Mouse (Mus musculus): Measurements from ENCODE around the gene Tspyl3.
A peak's percentile ranks its signal among the peaks of the same experiment; 100 is the strongest.
"Not testable (repeated sequence)": the region's sequence is repeated elsewhere in the genome, so short reads cannot be mapped to it uniquely, and the experiment has no call there.

The Tspyl3 gene

DNA sequence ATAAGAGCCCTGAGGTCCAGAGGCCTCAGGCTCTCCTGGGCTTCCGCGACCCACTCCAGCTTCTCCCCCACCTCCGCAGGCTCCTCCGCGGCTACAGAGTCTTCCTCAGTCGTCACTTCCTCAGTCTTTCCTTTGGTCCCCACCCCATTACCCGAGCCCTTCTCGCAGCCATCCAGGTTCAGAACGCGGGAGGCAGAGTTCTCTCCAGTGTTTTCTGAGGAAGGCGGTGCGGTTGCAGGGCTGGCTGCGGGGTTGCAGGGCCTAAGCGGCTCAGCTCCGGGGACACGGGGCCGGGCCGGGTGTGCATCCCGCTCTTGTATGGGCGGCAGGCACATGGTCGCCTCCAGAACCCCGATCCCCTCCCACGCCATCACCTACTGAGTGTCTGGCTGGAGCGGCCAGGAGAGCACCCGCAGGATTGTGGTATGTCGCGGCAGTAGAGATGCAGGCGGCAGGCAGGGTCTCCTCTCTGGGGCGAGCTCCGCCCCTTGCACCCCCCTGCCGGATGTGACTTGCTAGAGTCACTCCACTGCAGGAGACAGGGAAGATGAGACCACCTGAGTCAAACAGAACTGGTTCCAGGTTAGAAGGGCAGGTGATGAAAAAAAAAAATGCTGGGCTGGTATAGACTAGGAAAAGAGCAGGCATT lies at the start of gene Tspyl3:
TSS of gene Tspyl3 (minus strand) at position 496 of the 649 bp plus-strand sequence.
- DNase-seq (ENCODE audit: low spot score), result no peak

DNA sequence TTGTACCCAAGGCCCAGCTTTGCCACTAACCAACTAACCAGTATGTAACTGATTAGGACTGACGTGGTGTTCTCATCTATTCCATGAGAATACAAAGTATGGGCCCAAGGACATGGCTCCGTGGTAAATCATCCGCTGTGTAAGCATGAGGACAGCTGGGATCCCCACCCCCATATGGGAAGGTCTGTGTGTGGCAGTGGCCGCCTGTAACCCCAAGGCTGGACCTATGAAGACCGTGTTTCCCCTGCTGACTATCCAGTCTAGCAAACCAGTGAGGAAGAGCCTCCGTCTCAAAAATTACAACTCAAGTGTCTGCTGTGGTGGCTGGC lies 49.6 kb upstream of the Tspyl3 start:
- DNase-seq (ENCODE audit: low spot score), result no peak

DNA sequence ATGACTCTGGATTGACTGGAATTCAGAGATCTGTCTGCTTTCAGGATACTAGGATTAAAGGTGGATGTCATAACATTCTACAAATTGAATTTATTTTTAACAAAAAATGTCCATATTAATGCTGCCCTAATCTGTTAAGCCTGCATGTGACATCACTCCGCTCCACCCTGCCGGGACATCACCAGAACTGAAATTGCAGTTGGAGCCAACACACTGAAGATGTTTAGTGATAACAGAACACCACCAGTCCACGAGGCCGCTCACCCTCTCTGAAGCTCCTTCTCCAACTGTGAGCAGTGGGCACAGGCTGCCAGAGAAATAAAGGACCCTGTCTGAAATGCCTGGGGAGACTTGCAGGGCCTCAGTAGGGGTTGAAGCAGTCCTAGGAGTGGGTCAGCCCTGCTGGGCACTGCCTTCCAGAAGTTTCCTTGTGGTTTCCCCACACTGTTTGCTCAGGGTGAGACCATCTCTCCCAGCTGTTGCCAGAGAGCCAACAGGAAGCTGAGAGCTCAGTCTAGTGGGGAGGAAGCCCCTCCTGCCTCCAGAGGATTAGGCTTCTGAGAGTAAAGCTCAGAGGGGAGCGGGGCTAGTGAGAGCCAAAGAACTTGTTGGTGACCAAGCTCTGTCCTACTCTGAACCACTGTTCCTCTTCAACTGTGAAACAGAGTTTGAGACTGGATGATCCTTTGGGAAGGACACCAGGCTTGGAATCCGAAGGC lies 49.1 kb upstream of the Tspyl3 start:
- DNase-seq (ENCODE audit: low spot score), result not testable (repeated sequence)

DNA sequence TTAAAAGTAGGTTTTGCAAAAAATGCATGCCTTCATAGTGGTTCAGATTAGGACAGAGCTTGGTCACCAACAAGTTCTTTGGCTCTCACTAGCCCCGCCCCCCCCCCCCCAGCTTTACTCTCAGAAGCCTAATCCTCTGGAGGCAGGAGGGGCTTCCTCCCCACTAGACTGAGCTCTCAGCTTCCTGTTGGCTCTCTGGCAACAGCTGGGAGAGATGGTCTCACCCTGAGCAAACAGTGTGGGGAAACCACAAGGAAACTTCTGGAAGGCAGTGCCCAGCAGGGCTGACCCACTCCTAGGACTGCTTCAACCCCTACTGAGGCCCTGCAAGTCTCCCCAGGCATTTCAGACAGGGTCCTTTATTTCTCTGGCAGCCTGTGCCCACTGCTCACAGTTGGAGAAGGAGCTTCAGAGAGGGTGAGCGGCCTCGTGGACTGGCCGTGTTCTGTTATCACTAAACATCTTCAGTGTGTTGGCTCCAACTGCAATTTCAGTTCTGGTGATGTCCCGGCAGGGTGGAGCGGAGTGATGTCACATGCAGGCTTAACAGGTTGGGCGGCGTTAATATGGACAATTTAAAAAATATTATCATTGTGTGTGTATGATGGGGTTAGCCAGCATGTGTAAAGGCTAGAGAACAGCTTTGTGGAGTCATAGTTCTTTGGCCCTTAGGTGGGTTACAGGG lies 45.1 kb upstream of the Tspyl3 start:
- not testable (repeated sequence) for DNase-seq (ENCODE audit: low spot score)

DNA sequence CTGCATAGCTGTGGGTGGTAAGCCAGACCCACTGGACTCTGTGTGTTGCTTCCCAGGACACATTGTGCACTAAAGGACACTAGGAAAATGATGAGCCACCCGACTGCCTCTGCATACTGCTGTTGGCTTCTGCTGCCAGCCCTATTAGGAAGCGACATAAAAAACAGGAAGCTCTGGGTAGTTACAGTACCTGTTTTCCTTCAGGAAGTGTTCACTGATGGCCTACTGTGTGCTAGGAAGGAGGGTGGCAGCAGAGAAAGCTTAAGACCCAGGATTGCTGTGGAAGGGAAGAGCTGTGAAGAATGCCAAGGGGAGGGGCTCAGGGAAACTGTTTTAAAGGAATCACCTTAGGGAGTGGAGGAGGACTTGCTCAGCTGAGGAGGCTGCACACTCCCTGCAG lies 42.1 kb upstream of the Tspyl3 start:
- DNase-seq (ENCODE audit: low spot score), result no peak

DNA sequence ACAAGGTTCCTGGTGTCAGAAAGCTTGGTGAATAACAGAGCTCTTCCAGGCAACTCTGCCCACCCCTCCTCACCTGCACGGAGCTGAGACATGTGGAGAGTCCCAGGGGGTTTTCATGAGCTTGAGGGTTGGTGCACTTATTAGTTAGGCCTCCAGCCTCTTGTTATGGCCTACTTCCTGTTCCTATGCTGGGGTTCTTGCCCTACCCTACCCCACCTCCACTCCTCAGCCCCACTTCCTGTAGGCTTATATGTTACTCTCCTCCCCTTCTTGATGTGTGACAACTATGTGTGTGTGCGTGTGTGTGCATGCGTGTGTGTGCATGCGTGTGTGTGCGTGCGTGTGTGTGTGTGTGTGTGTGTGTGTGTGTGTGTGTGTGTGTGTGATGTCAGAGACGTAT lies 37.8 kb upstream of the Tspyl3 start:
- no peak for DNase-seq (ENCODE audit: low spot score)

DNA sequence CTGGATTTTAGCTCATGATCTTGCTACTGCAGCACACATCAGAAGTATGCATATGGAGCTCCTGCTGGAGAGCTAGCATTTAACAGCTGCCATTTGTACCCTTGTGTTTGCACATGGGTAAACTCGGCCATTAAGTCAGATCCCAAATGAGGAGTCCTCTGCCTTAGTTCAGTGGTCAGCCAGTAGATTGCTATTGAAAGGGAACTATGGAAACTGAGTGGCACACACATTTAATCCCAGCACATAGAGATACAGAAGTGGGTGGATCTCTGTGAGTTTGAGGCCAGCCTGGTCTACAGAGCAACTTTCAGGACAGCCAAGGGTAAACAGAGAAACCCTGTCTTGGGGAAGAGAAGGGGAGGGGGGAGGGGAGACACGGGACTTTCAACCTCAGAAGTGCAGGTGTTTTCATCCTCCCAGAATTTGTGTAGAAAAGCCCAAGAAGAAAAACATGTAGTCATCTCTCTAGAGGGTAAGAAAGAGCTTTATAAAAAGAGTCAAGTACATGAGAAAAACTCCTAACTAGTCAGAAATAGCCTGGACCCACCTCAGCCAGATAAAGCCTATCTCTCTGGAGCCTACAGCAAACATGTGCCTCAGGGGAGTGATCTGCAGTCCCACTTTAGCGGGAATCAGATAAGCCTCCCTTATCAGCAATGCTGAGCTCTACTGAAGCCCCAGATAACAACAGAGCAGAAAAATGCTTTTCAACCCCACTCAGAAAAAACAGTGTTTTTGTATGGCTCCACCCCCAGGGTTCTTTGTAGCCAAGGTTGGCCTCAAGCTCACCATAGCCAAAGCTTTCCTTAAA lies 34.8 kb upstream of the Tspyl3 start:
- DNase-seq (ENCODE audit: low spot score), result no peak

DNA sequence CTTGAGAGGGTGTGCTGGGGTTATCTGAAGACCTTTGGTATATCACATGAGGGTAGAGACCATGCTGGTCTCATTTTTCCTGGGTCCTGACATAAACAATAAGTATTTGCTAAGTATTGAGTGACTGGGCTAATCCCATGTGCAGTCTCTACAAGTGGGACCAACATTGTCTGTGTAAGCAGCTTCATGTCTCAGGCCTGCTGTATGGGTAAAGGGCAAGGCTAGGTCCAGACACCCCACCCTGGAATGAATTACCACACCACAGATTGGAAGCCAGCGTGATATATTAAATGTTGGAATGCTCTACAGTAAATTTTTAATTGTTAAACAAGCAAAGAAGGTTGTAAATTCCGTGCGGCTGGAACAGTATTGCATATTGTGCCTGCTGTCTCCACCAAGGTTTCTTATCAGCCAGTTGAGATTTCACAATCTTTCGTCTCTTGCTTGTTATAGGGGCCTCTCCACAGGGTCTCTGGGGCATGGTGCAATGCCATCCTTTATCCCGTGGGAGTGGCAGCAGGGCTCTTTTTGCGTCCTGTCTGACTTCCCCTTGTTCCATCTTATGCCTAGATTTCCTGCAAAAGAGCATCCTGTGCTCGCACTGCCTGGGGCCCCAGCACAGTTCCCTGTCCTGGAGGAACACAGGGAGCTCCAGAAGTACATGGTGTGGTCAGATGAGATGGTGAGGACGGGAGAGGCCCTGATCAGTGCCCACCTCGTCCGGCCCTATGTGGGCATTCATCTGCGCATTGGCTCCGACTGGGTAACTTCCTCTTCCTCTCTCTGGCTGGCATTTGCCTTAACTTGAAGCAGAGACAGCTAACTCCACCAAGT lies 34.0 kb upstream of the Tspyl3 start:
- no peak for DNase-seq (ENCODE audit: low spot score)

DNA sequence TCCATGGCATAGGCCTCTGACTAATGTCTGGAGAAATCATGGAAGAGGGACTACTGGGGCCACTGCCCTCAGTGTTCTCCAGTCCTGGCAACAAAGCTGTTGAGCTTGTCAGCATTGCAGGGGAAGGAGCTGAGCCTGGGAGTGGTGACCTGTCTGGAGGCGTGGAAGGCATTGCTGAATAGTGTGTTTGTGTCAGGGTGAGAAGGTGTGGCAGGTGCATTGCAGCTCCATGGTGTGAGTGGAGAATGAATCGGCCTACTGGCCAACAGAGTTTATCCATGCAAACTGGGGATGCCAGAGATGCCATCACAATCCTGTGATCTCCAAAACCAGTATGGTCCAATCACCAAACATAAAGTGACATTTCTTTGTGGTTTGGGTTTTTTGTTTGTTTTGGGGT lies 31.4 kb upstream of the Tspyl3 start:
- DNase-seq (ENCODE audit: low spot score), result no peak

DNA sequence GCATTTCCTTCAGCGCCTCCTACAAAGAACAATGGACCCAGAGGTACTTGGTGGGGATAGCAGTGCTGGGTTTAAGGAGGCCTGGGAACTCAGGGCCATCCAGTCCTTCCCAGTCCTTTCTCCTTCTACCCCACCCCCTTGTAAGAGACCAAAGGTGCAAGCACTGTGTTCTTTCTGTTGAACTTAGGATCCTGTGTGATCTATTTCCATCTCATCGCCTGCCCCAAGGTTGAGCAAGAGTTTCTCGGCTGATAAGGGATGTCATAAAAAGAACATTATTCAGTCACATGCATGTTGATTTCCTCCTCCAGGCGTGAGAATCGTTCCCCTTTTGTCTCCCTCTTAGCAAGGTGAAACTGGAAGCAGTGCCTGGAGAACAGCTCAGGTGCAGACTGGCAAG lies 24.5 kb upstream of the Tspyl3 start:
- DNase-seq (ENCODE audit: low spot score), result no peak

DNA sequence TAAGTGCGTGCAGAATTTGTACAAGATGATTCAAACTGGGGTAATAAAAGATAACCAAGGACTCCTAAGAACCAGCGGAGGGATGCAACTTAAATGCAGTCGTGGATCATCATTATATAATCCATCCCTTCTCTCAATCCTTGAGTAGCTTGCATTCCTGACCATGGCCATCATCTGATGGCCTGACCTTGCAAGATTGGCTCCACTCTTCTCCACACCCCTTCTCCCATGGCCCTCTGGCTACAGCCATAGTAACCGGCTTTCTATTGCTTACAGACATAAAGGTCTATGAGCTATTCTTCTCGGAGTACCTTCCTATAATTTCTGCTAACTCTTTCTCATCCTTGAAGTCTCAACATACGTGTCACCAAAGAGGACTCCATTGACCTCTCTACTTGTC lies 16.9 kb upstream of the Tspyl3 start:
- DNase-seq (ENCODE audit: low spot score), result no peak

DNA sequence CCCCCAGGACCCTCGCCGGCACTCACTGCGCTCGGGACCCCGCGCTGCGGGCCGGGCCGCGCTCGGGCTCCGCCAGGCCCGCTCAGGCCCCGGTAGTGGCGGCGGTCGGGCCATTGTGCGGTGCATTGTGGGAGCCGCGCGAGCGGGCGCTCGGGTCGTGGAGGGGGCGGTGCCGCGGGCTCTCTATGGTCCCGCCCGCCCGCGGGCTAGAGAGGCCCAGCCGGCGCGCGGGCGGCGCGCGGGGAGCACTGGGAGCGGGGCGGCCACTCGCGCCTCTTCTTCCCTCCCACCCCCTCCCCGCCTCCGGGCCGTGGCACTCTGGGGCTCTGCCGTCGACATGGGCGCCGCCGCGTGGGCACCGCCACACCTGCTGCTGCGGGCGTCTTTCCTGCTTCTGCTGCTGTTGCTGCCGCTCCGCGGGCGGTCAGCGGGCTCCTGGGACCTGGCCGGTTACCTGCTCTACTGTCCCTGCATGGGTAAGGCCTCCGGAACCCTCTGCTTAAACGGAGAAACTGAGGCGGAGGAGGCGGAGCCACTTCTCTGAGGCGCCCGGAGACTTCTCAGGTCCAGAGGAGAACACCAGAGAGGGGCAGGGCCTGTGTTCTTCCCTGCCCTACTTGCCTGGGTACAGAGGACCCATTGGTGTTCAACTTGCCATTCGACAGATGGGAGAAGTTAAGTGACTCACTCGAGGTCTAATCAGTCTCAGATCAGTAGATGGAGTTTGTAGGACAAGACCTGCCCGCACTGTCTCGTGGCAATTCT lies 16.2 kb upstream of the Tspyl3 start, which contains the start of the genes Plagl2 and Pofut1:
TSS of gene Plagl2 (minus strand) at position 177 of the 765 bp plus-strand sequence.
TSS of gene Pofut1 (plus strand) at position 284 of the 765 bp plus-strand sequence.
- DNase-seq (ENCODE audit: low spot score), result peak; percentile 86

DNA sequence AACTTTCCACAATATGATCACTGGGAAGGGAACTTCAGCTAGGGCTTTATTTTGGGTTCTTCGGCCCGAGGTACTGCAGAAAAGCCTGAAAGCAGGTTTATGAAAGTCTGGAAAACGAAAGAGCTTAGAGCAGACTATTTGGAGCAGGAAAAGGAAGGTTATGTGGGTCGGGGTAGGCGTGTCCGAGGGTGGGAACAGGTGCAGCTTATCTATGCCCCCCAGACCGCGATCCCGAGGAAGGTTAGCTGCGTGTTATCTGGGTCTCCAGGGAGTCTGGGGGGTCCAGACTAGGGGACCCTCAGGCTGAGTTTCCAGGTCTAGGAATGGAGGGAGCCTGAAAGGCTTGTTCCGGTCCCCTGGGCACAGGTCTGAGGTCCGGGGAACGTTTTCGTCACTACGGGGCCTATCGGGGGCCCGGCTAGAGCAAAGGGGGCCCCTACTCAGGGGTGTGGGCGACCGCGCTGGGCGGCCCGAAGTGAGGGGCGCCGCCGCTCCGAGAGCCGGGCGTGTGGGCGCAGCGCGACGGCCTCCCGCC lies 15.5 kb upstream of the Tspyl3 start:
- no peak for DNase-seq (ENCODE audit: low spot score)

DNA sequence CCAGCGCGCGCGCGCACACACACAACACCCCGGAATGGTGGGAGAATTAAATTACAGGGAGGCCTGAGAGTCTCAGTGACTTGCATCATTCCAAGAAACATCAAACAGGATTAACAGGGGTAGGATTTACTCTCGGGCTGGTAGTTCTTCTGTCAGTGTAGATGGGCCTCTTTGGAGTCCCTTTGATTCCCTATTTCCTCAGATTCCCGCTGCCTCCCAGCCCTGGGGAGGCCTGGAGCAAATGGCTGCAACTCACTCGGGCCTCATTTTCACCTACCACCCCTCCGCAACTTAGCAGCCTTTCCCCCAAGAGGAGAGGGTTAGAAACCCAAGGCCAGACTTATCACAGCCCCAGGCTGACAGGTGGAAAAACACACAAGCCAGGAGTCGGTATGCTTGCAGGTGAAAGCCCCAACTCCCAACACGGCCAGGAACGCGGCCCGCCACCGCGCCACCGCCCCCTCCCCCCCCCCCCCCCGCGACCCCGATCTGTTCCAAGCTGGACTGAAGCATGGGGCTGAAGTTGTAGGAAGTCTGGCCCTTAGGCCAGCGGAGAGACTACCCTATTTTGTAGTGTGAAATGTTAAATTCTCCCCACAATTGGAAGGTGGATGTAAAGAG lies 14.7 kb upstream of the Tspyl3 start:
- no peak for DNase-seq (ENCODE audit: low spot score)

DNA sequence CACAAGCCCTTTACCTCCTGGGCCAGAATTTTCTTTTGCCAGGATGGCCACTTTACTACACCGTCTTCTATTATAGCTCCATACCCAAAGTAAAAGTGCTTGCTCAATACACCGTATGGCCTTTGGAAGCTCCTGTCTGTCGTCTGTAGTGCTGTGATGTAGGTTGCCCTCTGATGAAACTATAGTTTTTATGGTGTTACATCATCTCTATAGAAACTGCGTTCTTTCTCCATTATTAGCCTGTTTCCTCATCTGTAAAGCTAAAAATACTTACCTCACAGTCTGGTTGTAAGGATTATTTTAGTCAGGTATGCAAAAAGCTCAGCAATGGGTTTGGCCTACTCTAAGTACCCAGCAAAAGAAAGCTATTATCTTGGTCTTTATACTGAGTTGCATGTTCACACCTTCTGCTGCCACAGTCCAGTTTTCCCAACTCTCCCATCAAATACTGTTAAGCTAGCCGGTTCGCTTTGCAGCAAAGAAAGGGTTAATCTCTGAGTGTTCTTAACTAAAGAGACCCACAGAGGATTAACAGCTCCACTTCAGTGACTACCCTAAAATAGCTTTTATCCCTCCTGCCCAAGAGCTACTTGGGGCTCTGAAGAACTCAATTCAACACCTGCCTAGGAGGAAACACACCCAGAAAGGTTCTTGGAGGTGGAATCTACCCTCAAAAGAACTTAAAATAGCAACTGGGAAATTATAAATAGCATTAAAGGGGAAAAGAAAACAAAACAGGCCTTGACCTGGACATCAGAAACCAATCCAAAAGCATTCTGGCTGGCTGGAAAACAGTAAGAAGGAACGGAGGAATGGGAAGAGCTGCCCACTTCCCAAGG lies 14.0 kb upstream of the Tspyl3 start:
- no peak for DNase-seq (ENCODE audit: low spot score)

DNA sequence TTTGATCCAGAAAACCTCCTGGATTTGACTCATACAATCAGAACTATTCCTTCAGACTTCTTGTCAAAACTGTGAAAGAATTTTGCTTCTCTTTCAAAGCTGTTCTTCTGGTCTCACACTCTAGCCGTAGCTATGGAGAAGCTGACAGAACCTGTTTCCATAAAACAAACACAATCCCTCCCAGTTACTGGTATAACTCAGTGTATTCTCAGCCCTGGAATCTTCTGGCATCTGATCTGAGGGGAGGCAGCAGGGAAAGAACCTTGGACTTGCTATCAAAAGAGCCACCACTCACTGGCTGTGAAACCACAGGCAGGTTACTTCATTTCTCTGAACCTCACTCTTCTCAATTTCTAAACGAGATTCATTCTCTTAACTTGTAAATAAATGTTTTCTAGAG lies 13.2 kb upstream of the Tspyl3 start:
- DNase-seq (ENCODE audit: low spot score), result no peak

DNA sequence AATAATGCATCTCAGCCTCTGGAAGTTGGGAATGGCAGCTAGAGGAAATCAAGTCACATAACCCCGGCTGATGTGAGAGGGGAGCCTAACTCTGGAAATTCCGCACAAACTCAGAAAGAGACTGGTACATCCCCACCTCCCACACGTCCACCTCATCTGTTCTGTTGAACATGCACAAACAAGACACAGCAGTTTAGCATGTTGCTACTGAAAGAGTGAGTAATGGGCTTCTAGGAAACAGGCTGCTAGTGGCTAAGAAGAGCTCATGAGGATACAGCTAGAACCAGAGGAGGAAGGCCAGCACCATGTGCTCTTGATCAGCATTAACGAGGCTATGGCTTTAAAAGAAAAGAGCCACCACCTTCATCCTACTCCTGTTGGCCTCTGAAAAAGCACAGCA lies 12.7 kb upstream of the Tspyl3 start:
- DNase-seq (ENCODE audit: low spot score), result no peak

DNA sequence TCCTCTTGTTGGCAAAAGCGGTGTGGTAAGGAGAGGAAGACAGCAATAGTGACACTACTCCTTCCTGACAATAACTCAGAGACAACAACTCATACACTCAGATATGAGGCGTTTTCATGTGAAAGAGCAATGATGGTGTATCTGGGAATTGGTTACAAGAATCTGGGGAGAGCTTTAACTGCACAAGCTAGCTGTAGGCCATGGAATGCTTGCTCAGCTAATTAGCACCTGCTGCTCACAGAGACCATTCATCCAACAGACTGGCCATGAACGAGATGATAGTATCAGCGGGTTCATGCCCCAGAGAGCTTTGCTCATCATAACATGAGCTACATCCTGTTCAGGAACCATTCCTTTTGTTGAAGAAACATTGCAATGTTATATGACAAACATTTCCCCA lies 12.0 kb upstream of the Tspyl3 start:
- no peak for DNase-seq (ENCODE audit: low spot score)

DNA sequence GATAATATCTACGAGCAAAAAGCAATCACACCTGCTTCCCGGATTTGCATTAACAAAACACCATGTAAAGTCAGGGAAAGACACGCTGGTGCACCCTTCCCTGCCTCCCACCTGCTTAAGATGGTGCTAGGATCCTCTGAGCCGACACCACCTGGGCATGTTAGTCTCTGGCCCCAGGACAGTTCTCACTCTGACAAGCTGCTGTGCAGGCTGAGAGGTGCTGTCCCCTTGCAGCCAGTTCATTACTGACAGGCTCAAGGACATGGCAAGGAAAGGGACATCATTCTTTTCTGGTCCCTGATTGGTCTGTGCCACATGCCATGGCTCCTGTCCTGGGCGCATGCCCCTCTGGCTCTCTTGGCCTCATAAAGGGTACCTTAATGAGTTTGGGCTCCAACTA lies 3.3 kb upstream of the Tspyl3 start:
- no peak for DNase-seq (ENCODE audit: low spot score)
